Mouse (Mus musculus) NIH3T3 (cell line): ENCODE measurements around the gene Hist3h2a.

ENCODE experiments used
- DNase-seq: peaks from one replicate; pipeline ENCODE4 v3.0.0-alpha.2; 2012; ENCODE audit warnings: low read depth

Hist3h2a gene

GRCm38 (mm10) chr11:58993091-58993670 lies 38.7 kb downstream of the Hist3h2a start:
- DNase-seq = no peak

DNA sequence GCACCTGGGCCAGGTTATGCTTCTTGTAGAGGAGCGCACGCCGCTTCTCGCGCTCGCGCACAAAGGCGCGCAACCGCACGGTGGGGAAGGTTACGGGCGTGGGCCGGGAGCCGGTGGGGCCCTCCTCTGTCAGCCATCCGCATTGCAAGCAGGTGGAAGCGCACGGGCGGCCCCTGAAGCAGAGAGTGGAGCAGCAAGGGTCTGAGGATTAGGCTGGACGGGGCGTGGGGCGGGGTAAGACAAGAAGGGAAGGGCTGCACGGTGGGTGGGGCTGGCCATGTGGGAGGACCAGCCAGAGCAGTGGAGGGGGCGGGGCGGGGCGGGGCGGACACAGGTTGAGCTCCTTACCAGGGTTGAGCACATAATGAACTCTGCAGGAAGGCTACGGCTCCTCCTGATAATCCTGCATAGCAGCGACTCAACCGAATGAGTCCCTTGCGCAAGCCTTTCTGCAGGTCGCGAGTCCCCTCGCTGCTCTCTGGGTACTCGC lies 39.9 kb downstream of the Hist3h2a start:
- no peak for DNase-seq

- DNase-seq = no peak
These were observed 40.7 kb downstream of the Hist3h2a start for GRCm38 (mm10) chr11:58995061-58995806.

GRCm38 (mm10) chr11:58995807-58996370 lies 41.4 kb downstream of the Hist3h2a start:
- DNase-seq = no peak

DNA sequence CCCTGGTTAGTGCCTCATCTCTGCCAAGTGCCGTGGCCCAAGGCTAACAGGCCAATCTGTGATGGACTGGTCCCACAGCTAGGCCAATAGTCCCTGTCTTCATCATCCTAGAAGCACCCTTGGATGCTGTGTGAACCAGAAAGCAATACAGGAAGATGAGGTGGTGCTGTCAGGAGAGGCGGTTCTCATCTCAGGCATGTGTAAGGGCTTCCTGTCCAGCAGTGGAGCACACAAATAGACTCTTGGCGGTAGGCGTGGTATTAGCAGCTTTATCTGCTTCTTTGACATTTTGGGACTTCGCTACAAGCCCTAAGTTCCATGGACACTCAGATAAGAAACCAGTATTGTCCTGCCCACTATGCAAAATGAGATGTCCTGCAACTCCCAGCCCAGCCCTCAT lies 43.1 kb downstream of the Hist3h2a start:
- DNase-seq = no peak

GRCm38 (mm10) chr11:58999158-58999557 lies 44.7 kb downstream of the Hist3h2a start:
- peak; percentile 8 for DNase-seq

GRCm38 (mm10) chr11:58999830-59000229 lies 45.3 kb downstream of the Hist3h2a start:
- no peak for DNase-seq

DNA sequence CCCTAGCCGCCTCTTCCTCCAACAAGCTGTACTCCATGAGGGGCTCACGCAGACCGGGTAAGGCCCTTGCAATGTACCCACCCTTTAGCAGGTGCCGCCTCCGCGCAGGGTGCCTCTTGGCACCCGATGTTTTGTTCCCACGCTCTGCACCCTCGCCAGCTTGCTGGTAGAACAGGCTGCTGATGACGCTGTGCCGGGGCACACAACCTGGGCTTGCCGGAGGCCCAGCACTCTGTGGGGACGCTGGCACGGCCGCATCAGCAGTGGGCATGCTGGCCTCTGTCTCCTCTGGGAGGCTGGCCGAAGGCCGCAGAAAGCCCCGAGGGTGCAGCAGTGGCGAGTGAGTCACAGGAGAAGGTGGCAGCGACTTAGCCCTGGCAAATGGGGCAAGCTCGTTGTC lies 46.1 kb downstream of the Hist3h2a start:
- no peak for DNase-seq

DNA sequence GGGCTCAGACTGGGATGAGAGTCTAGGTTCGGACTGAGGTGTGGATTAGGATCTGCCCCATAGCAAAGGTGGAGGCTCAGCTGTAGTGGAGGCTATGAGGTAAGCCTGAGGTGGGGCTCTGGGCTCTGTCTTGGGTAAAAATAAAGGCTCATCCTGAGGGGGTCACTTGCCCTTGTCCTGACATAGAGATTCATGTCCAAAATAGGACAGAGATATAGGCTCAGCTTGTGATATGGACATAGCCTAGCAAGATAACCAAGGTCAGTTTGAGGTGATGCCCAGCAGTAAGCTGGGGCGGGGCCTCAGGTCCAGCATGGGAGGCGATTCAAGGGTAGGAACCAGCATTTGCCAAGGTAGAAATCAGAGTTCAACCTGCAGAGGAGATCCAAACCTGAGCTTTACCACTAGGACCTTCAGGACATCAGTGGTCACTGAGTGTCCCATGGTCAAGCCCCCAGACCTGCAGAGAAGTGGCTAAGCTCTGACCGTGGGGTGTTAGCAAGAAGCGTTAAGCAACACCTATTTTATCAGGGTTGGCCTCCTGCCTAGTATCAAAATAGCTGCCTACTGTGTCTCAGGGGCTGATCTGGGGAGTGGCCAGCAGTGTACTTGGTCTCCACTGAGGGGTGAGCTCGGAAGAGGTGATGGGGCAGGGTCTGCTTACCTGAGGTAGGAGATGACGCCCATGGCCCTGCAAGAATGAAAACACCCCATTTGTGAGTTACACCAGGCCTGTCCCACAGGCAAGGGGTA lies 48.0 kb downstream of the Hist3h2a start:
- DNase-seq = no peak
